Mouse (Mus musculus) heart, postnatal 14 days (tissue): ENCODE data around the gene 6430571L13Rik. TPM values are rescaled to one million over a fixed set of nuclear protein-coding genes. Genes with fewer than 3 reads are reported as not detected.

ENCODE experiments used
- DNase-seq, 2 experiments: peaks; one replicate each; pipeline ENCODE4 v3.0.0; 2021 to 2022
- intact Hi-C: fragments of 180-260 bp; cut with DNase I; formaldehyde crosslinking; loops from one replicate; pipeline ENCODE4 v1.15.1; 2025
- long read RNA-seq, 2 experiments: library from polyadenylated mRNA; stranded (forward); transcript quantifications; one replicate each; pipeline ENCODE4 v2.0.0; 2021
- total RNA-seq, 2 experiments: library from RNA; stranded (reverse); gene quantifications; 2 replicates each; pipeline ENCODE4 v1.2.3; 2021

The 6430571L13Rik gene
- total RNA-seq, result 1 to 10 TPM; 7.0 to 7.4 TPM
- long read RNA-seq, experiment 1, transcript 6430571L13Rik-201 (6 exons, 2,599 nt), result major isoform, 5 of 10 reads
- long read RNA-seq, experiment 1, partial matches to known transcripts, result 1 of 10 reads
- long read RNA-seq, experiment 1, other reads (novel, unspliced or antisense), result 4 of 10 reads
- long read RNA-seq, experiment 2, partial matches to known transcripts, result 0 of 5 reads
- long read RNA-seq, experiment 2, other reads (novel, unspliced or antisense), result 2 of 5 reads

GRCm38 (mm10) chr9:107340267-107340859 lies at the start of gene 6430571L13Rik:
6430571L13Rik (plus strand) TSS chr9:107340602.
- intact Hi-C loops, result no loop called here
- peak; percentile 92 to 95 for DNase-seq

GRCm38 (mm10) chr9:107290897-107291296 lies 49.5 kb upstream of the 6430571L13Rik start:
- intact Hi-C loops, result loop anchor here (1.0 to 5.0 kb wide), 6 partner anchors 44 to 614 kb away; no protein-coding TSS in a partner anchor
- DNase-seq, result peak; percentile 86 to 95

GRCm38 (mm10) chr9:107294249-107294648 lies 46.2 kb upstream of the 6430571L13Rik start:
- intact Hi-C loops, result loop anchor here (1.0 to 5.0 kb wide), 4 partner anchors 42 to 617 kb away; no protein-coding TSS in a partner anchor
- DNase-seq, result peak; percentile 90 to 93

- DNase-seq, result no peak
- intact Hi-C loops, result no loop called here
These were observed 44.8 kb upstream of the 6430571L13Rik start for GRCm38 (mm10) chr9:107295616-107296015.

- intact Hi-C loops, result no loop called here
These were observed 44.6 kb upstream of the 6430571L13Rik start, which contains the start of gene Cish for GRCm38 (mm10) chr9:107296016-107296040. Cish (plus strand) TSS chr9:107296026.

GRCm38 (mm10) chr9:107296041-107296440 lies 44.4 kb upstream of the 6430571L13Rik start:
- intact Hi-C loops, result no loop called here
- DNase-seq, result no peak

More at GRCm38 (mm10) chr9:107296016-107296040, 44.6 kb upstream of the 6430571L13Rik start, which contains the start of gene Cish:
- DNase-seq, result no peak

GRCm38 (mm10) chr9:107296501-107296965 lies 43.9 kb upstream of the 6430571L13Rik start:
- peak; percentile 93 to 95 for DNase-seq
- intact Hi-C loops, result no loop called here

- intact Hi-C loops, result no loop called here
- no peak for DNase-seq
These were observed 43.3 kb upstream of the 6430571L13Rik start for GRCm38 (mm10) chr9:107297059-107297458.

- DNase-seq, result no peak
- intact Hi-C loops, result loop anchor here (1.0 kb wide), 1 partner anchor 27 kb away; no protein-coding TSS in a partner anchor
These were observed 42.7 kb upstream of the 6430571L13Rik start for GRCm38 (mm10) chr9:107297658-107298057.

- peak; percentile 35 to 57 for DNase-seq
- intact Hi-C loops, result loop anchor here (1.0 kb wide), 1 partner anchor 26 kb away; no protein-coding TSS in a partner anchor
These were observed 42.2 kb upstream of the 6430571L13Rik start for GRCm38 (mm10) chr9:107298059-107298780.

GRCm38 (mm10) chr9:107298876-107299275 lies 41.5 kb upstream of the 6430571L13Rik start:
- DNase-seq, result no peak
- intact Hi-C loops, result loop anchor here (1.0 kb wide), 1 partner anchor 25 kb away; no protein-coding TSS in a partner anchor

GRCm38 (mm10) chr9:107299783-107300182 lies 40.6 kb upstream of the 6430571L13Rik start:
- intact Hi-C loops, result no loop called here
- peak in 1 of 2 experiments; percentile 58 for DNase-seq

GRCm38 (mm10) chr9:107300224-107300973 lies 40.0 kb upstream of the 6430571L13Rik start:
- intact Hi-C loops, result no loop called here
- DNase-seq, result no peak

- intact Hi-C loops, result no loop called here
- no peak for DNase-seq
These were observed 38.7 kb upstream of the 6430571L13Rik start for GRCm38 (mm10) chr9:107301554-107302331.

- DNase-seq, result no peak
- intact Hi-C loops, result no loop called here
These were observed 37.8 kb upstream of the 6430571L13Rik start for GRCm38 (mm10) chr9:107302592-107302991.

GRCm38 (mm10) chr9:107303121-107303820 lies 37.1 kb upstream of the 6430571L13Rik start:
- intact Hi-C loops, result no loop called here
- DNase-seq, result peak in 1 of 2 experiments; percentile 31

- no peak for DNase-seq
- intact Hi-C loops, result no loop called here
These were observed 36.5 kb upstream of the 6430571L13Rik start for GRCm38 (mm10) chr9:107303900-107304299.

GRCm38 (mm10) chr9:107304383-107304782 lies 36.0 kb upstream of the 6430571L13Rik start:
- no peak for DNase-seq
- intact Hi-C loops, result no loop called here

GRCm38 (mm10) chr9:107305012-107305411 lies 35.4 kb upstream of the 6430571L13Rik start:
- no peak for DNase-seq
- intact Hi-C loops, result no loop called here
